Mouse (Mus musculus) layer of hippocampus, adult 11-12 months (tissue): ENCODE data around the gene Zfp729b.
A peak's percentile ranks its signal among the peaks of the same experiment; 100 is the strongest.

Experiments used
- DNase-seq: peaks from one replicate; pipeline ENCODE4 v3.0.0; 2022; ENCODE audit warnings: low spot score

Zfp729b gene

GRCm38 (mm10) chr13:67609066-67609876, at the start of gene Zfp729b:
TSS of gene Zfp729b (minus strand) at chr13:67609707.
- DNase-seq = peak; percentile 91

- no peak for DNase-seq
Measured at GRCm38 (mm10) chr13:67652496-67652895, 43.0 kb upstream of the Zfp729b start.

- DNase-seq = peak; percentile 88
Measured at GRCm38 (mm10) chr13:67637294-67638007, 27.9 kb upstream of the Zfp729b start, which contains the start of the genes Gm49345 and Zfp729a. TSS of gene Gm49345 (minus strand) at chr13:67637769. TSS of gene Zfp729a (minus strand) at chr13:67637791.

- no peak for DNase-seq
Measured at GRCm38 (mm10) chr13:67610108-67610507, 601 bp upstream of the Zfp729b start.

GRCm38 (mm10) chr13:67572591-67573189, 36.8 kb downstream of the Zfp729b start:
- DNase-seq = no peak

- no peak for DNase-seq
Measured at GRCm38 (mm10) chr13:67553730-67554129, 55.8 kb downstream of the Zfp729b start, which contains the start of gene Zfp748. TSS of gene Zfp748 (minus strand) at chr13:67553830.

- DNase-seq = peak; percentile 89
Measured at GRCm38 (mm10) chr13:67552505-67553346, 56.8 kb downstream of the Zfp729b start.

- no peak for DNase-seq
Measured at GRCm38 (mm10) chr13:67545941-67546340, 63.6 kb downstream of the Zfp729b start.
